Mouse (Mus musculus) cerebellum, postnatal 14 days (tissue): ENCODE results near the gene Dpep2nb.
"Not testable (repeated sequence)": the region's sequence is repeated elsewhere in the genome, so short reads cannot be mapped to it uniquely, and the experiment has no call there.

ENCODE experiments used
- DNase-seq, 2 experiments: peaks; one replicate each; pipeline ENCODE4 v3.0.0; 2021; ENCODE audit warnings: mixed read lengths in 2 of 2

Gene Dpep2nb

GRCm38 (mm10) chr8:106005875-106006274, at the start of gene Dpep2nb:
Gene Dpep2nb (minus strand): TSS chr8:106005975.
- DNase-seq = no peak

- DNase-seq = peak; percentile 34 to 64
Measured at GRCm38 (mm10) chr8:106055038-106055437, 49.3 kb upstream of the Dpep2nb start.

GRCm38 (mm10) chr8:106054190-106054811, 48.5 kb upstream of the Dpep2nb start:
- no peak for DNase-seq

- DNase-seq = no peak
Measured at GRCm38 (mm10) chr8:106052510-106053089, 46.8 kb upstream of the Dpep2nb start.

GRCm38 (mm10) chr8:106051068-106051467, 45.3 kb upstream of the Dpep2nb start:
- no peak for DNase-seq

GRCm38 (mm10) chr8:106049840-106050239, 44.1 kb upstream of the Dpep2nb start:
- no peak for DNase-seq

- DNase-seq = no peak
Measured at GRCm38 (mm10) chr8:106047854-106048630, 42.3 kb upstream of the Dpep2nb start.

- DNase-seq = no peak
Measured at GRCm38 (mm10) chr8:106046872-106047559, 41.2 kb upstream of the Dpep2nb start.

- no peak for DNase-seq
Measured at GRCm38 (mm10) chr8:106044151-106044550, 38.4 kb upstream of the Dpep2nb start.

GRCm38 (mm10) chr8:106043055-106043454, 37.3 kb upstream of the Dpep2nb start:
- DNase-seq = no peak

GRCm38 (mm10) chr8:106040218-106040617, 34.4 kb upstream of the Dpep2nb start:
- no peak for DNase-seq

GRCm38 (mm10) chr8:106039605-106040004, 33.8 kb upstream of the Dpep2nb start:
- DNase-seq = no peak

- no peak for DNase-seq
Measured at GRCm38 (mm10) chr8:106038721-106039120, 32.9 kb upstream of the Dpep2nb start.

- peak; percentile 94 for DNase-seq
Measured at GRCm38 (mm10) chr8:106022483-106022882, 16.7 kb upstream of the Dpep2nb start.

GRCm38 (mm10) chr8:106018039-106018438, 12.3 kb upstream of the Dpep2nb start:
- DNase-seq = no peak

- no peak for DNase-seq
Measured at GRCm38 (mm10) chr8:106017130-106017529, 11.4 kb upstream of the Dpep2nb start.

- DNase-seq = no peak
Measured at GRCm38 (mm10) chr8:106016284-106016683, 10.5 kb upstream of the Dpep2nb start.

- not testable (repeated sequence) for DNase-seq
Measured at GRCm38 (mm10) chr8:106012203-106012602, 6.4 kb upstream of the Dpep2nb start.

GRCm38 (mm10) chr8:106011643-106011986, 5.8 kb upstream of the Dpep2nb start, which contains the start of gene Ddx28:
Gene Ddx28 (minus strand): TSS chr8:106011882.
- no peak for DNase-seq

- peak; percentile 96 for DNase-seq
Measured at GRCm38 (mm10) chr8:106010748-106011642, 5.2 kb upstream of the Dpep2nb start.

- DNase-seq = not testable (repeated sequence)
Measured at GRCm38 (mm10) chr8:106007891-106008290, 2.1 kb upstream of the Dpep2nb start.

- DNase-seq = no peak
Measured at GRCm38 (mm10) chr8:106007135-106007534, 1.4 kb upstream of the Dpep2nb start.
